Mouse (Mus musculus) layer of hippocampus, adult 11-12 months (tissue): ENCODE results near the gene Med28.

ENCODE experiments used
- DNase-seq: peaks from one replicate; pipeline ENCODE4 v3.0.0; 2022; ENCODE audit warnings: low spot score

The Med28 gene

GRCm38 (mm10) chr5:45512908-45513307 lies 7.1 kb upstream of the Med28 start:
- no peak for DNase-seq

GRCm38 (mm10) chr5:45513511-45513910 lies 6.5 kb upstream of the Med28 start:
- no peak for DNase-seq

GRCm38 (mm10) chr5:45514599-45514998 lies 5.4 kb upstream of the Med28 start:
- no peak for DNase-seq

GRCm38 (mm10) chr5:45515151-45515743 lies 4.8 kb upstream of the Med28 start:
- no peak for DNase-seq

GRCm38 (mm10) chr5:45520809-45521110 lies 731 bp downstream of the Med28 start:
- DNase-seq, result no peak

- DNase-seq, result no peak
Observed at GRCm38 (mm10) chr5:45521601-45522000, 1.6 kb downstream of the Med28 start.

- DNase-seq, result no peak
Observed at GRCm38 (mm10) chr5:45525101-45525500, 5.1 kb downstream of the Med28 start.

- no peak for DNase-seq
Observed at GRCm38 (mm10) chr5:45526338-45526737, 6.3 kb downstream of the Med28 start.

- no peak for DNase-seq
Observed at GRCm38 (mm10) chr5:45529696-45530095, 9.7 kb downstream of the Med28 start.

GRCm38 (mm10) chr5:45534319-45535098 lies 14.5 kb downstream of the Med28 start:
- peak; percentile 80 for DNase-seq

GRCm38 (mm10) chr5:45535177-45535576 lies 15.1 kb downstream of the Med28 start:
- DNase-seq, result no peak

- no peak for DNase-seq
Observed at GRCm38 (mm10) chr5:45539502-45539901, 19.5 kb downstream of the Med28 start.

- DNase-seq, result no peak
Observed at GRCm38 (mm10) chr5:45543374-45543773, 23.3 kb downstream of the Med28 start.

- DNase-seq, result no peak
Observed at GRCm38 (mm10) chr5:45549586-45549985, 29.6 kb downstream of the Med28 start.

GRCm38 (mm10) chr5:45564054-45564453 lies 44.0 kb downstream of the Med28 start:
- DNase-seq, result no peak

GRCm38 (mm10) chr5:45565829-45566228 lies 45.8 kb downstream of the Med28 start:
- DNase-seq, result no peak

GRCm38 (mm10) chr5:45572816-45573215 lies 52.8 kb downstream of the Med28 start:
- DNase-seq, result no peak

GRCm38 (mm10) chr5:45576716-45577115 lies 56.7 kb downstream of the Med28 start:
- DNase-seq, result no peak

GRCm38 (mm10) chr5:45577376-45577775 lies 57.3 kb downstream of the Med28 start:
- DNase-seq, result no peak
